19 mouse cellular contexts compared by ENCODE assay signal in the genomic region with DNA sequence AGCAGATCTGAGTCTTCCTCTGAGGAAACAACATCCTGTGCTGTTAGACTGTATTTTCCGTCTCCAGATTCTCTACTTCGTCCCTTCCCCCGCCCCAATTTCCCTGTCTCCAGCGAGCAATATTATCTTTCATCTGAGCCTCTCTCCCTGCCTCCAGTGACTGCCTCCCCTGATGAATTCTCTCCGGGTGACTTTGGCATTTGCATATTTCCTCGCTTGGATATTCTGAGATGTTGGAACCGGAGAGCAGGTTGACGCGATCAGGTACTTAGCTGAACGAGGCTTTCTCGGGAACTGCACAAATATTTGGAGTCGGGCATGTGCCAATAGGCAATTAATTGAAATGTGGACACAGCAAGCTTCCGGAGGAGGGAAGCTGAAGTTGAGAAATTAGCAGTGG.
DNase-seq lines count a peak whose midpoint lies in the region; ATAC-seq and TF ChIP-seq lines count a peak whose summit lies in the region.
"Had no signal": no experiment of that assay in that cellular context is flagged by ENCODE, and none has a peak within 500 bp of the region (broad histone marks: within the 10 kb centered on the region; RNA-seq: fewer than 3 reads in every experiment).

No protein-coding gene starts in this region.

- H3K36me3 ChIP-seq in kidney, embryonic 15.5 days, result no peaks in the 10 kb centered on the region
- no peaks in the 10 kb centered on the region for H3K36me3 ChIP-seq in kidney, adult 2 months (ENCODE audit: control insufficient read depth, insufficient read depth, low read length)
- no peaks in the 10 kb centered on the region for H3K36me3 ChIP-seq in neural tube, embryonic 13.5 days
- no peaks in the 10 kb centered on the region for H3K36me3 ChIP-seq in hindbrain, embryonic 15.5 days
- H3K36me3 ChIP-seq: heart, embryonic 12.5 days; intestine, embryonic 15.5 days; limb, embryonic 12.5 days; midbrain, embryonic 12.5 days had no signal

- peaks cover 25% of the 10 kb centered on the region for H3K27me3 ChIP-seq in kidney, embryonic 15.5 days
- H3K27me3 ChIP-seq in kidney, adult 2 months (replicated peaks; ENCODE audit: control insufficient read depth, insufficient read depth, low read length), result no peaks in the 10 kb centered on the region
- peaks cover 40% of the 10 kb centered on the region for H3K27me3 ChIP-seq in neural tube, embryonic 13.5 days
- H3K27me3 ChIP-seq in hindbrain, embryonic 15.5 days, result peaks cover 13% of the 10 kb centered on the region

- DNase-seq in kidney, adult 2 months, result no peak
- DNase-seq in neural tube, embryonic 10.5 days (ENCODE audit: extremely low spot score, low spot score), result no peak
- no peak for DNase-seq in urinary bladder, adult 2 months (ENCODE audit: low spot score)
- DNase-seq in c-Kit-positive CD71-positive TER-119-positive erythroid progenitor cells, embryonic 14.5 days (ENCODE audit: low spot score), result no peak
- DNase-seq: adrenal gland, postnatal 14 days; cerebellum, adult 2 months; kidney, postnatal 36 days; layer of hippocampus, adult 9-11 months; spleen, adult 18-20 months; thymus, postnatal 25 days had no signal

- no peak overlapping the region for H3K27ac ChIP-seq in kidney, embryonic 15.5 days
- H3K27ac ChIP-seq in kidney, adult 2 months (ENCODE audit: insufficient read depth, low read depth, low read length), result no peak overlapping the region
- 0 out of 2 replicates have a peak overlapping the region, but pooled peaks have one; percentile 42 for H3K27ac ChIP-seq in neural tube, embryonic 13.5 days (replicated peaks)
- H3K27ac ChIP-seq in hindbrain, embryonic 15.5 days (replicated peaks), result no peak overlapping the region
- H3K27ac ChIP-seq: intestine, embryonic 15.5 days; limb, embryonic 12.5 days; liver, embryonic 14.5 days; midbrain, embryonic 12.5 days had no signal

- no peak for ATAC-seq in kidney, embryonic 15.5 days (replicated peaks; ENCODE audit: low FRiP score)
- ATAC-seq in neural tube, embryonic 13.5 days (ENCODE audit: low read depth), result no peak
- ATAC-seq in hindbrain, embryonic 15.5 days (ENCODE audit: low FRiP score, low read depth), result no peak
- ATAC-seq: forebrain, embryonic 14.5 days; intestine, embryonic 15.5 days had no signal

- no peak overlapping the region for H3K4me3 ChIP-seq in kidney, embryonic 15.5 days (replicated peaks)
- no peak overlapping the region for H3K4me3 ChIP-seq in kidney, adult 2 months (ENCODE audit: insufficient read depth, low read depth, low read length)
- no peak overlapping the region for H3K4me3 ChIP-seq in neural tube, embryonic 13.5 days
- H3K4me3 ChIP-seq in hindbrain, embryonic 15.5 days, result no peak overlapping the region
- H3K4me3 ChIP-seq: heart, embryonic 12.5 days; intestine, embryonic 15.5 days; limb, embryonic 12.5 days; midbrain, embryonic 12.5 days had no signal

- peak overlapping the region; percentile 17; the same call in 1 of the 2 replicates for H3K4me2 ChIP-seq in kidney, embryonic 15.5 days
- H3K4me2 ChIP-seq in neural tube, embryonic 13.5 days, result 0 out of 2 replicates have a peak overlapping the region, but pooled peaks have one; percentile 21
- H3K4me2 ChIP-seq in hindbrain, embryonic 15.5 days, result peak overlapping the region; percentile 13
- H3K4me2 ChIP-seq: heart, embryonic 12.5 days; intestine, embryonic 15.5 days; limb, embryonic 12.5 days; midbrain, embryonic 12.5 days had no signal

- no peak overlapping the region for H3K9ac ChIP-seq in kidney, embryonic 15.5 days
- H3K9ac ChIP-seq in neural tube, embryonic 13.5 days, result 0 out of 2 replicates have a peak overlapping the region, but pooled peaks have one; percentile 26
- no peak overlapping the region for H3K9ac ChIP-seq in hindbrain, embryonic 15.5 days
- H3K9ac ChIP-seq: heart, embryonic 12.5 days; intestine, embryonic 15.5 days; limb, embryonic 12.5 days; liver, embryonic 14.5 days; midbrain, embryonic 12.5 days had no signal

- peaks cover 10% of the 10 kb centered on the region; the same call in 1 of the 2 replicates for H3K4me1 ChIP-seq in kidney, embryonic 15.5 days
- no peaks in the 10 kb centered on the region for H3K4me1 ChIP-seq in kidney, adult 2 months (ENCODE audit: control insufficient read depth, insufficient read depth, low read length)
- H3K4me1 ChIP-seq in neural tube, embryonic 13.5 days (replicated peaks), result peaks cover 39% of the 10 kb centered on the region
- H3K4me1 ChIP-seq in hindbrain, embryonic 15.5 days (replicated peaks), result peaks cover 14% of the 10 kb centered on the region
- H3K4me1 ChIP-seq: intestine, embryonic 15.5 days had no signal

- TF ChIP-seq POLR2A in kidney, adult 2 months (IDR thresholded peaks at IDR 0.05; ENCODE audit: low read depth, low read length), result no peak

- 21% methylated on average over 13 of the region's 13 CpGs for WGBS in kidney, embryonic 15.5 days
- WGBS in kidney, adult 2 months, result 16% methylated on average over 13 of the region's 13 CpGs
- 35% methylated on average over 13 of the region's 13 CpGs for WGBS in neural tube, embryonic 13.5 days
- WGBS in hindbrain, embryonic 15.5 days, result 25% methylated on average over 13 of the region's 13 CpGs

- no peak for TF ChIP-seq CTCF in kidney, adult 2 months (conservative IDR thresholded peaks at IDR 0.05; ENCODE audit: insufficient read depth, insufficient read length, low read depth, low read length)

- H3K9me3 ChIP-seq in kidney, embryonic 15.5 days (replicated peaks), result no peaks in the 10 kb centered on the region
- no peaks in the 10 kb centered on the region for H3K9me3 ChIP-seq in neural tube, embryonic 13.5 days
- H3K9me3 ChIP-seq in hindbrain, embryonic 15.5 days, result no peaks in the 10 kb centered on the region
- H3K9me3 ChIP-seq: heart, embryonic 12.5 days; intestine, embryonic 15.5 days; limb, embryonic 12.5 days; midbrain, embryonic 12.5 days had no signal
